Mouse (Mus musculus) brain, embryonic 14.5 days (tissue): Measurements from ENCODE around the gene Sned1.

Experiments used
- CTCF ChIP-seq: fragments of 200-500 bp; IDR thresholded peaks from 2 replicates; pipeline ENCODE4 v1.5.1; 2012; ENCODE audit warnings: inconsistent platforms, mild to moderate bottlenecking, moderate library complexity, borderline replicate concordance; ENCODE audit not compliant: insufficient read depth, insufficient read length; ENCODE audit errors: extremely low read depth
- POLR2A ChIP-seq: fragments of 200-500 bp; IDR thresholded peaks from 2 replicates; pipeline ENCODE4 v1.6.1; 2012; ENCODE audit warnings: mild to moderate bottlenecking, inconsistent platforms, borderline replicate concordance; ENCODE audit not compliant: poor library complexity, insufficient read depth, insufficient read length, severe bottlenecking; ENCODE audit errors: extremely low read depth

DNA sequence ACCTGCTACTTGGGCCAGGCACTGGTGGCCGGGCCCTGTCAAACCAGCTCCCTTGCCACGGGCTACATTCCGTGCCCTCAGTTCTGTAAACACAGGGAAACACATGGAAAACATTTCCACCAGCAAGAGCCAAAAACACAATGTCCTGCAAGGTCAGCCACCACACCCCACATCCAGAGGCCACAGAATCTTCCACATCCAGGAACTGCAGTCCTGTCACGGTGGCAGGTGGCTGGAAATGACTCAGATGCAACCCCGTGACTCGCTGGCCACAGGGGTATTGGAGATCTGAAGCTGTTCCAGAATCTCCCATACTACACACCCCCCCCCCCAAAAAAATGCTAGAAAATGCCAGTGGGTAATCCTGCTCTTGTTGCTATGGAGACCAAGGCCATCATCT, 6.4 kb upstream of the Sned1 start:
- no peak for TF ChIP-seq CTCF
- no peak for TF ChIP-seq POLR2A
